Mouse (Mus musculus) Patski (cell line): ENCODE measurements at regions not wholly inside any gene's neighbourhood (a gene's known extent, or its start where the extent isn't known, plus 50 kb on each side); places are given as distances from the start of the nearest gene placed in this dataset.
A peak's percentile ranks its signal among the peaks of the same experiment; 100 is the strongest.
"Not testable (repeated sequence)": the region's sequence is repeated elsewhere in the genome, so short reads cannot be mapped to it uniquely, and the experiment has no call there.

Experiments used
- ATAC-seq: fragments of 100-300 bp; one replicate; pipeline ENCODE4 v1.8.0; 2021
- CTCF ChIA-PET: fragments of 350-600 bp; sonication (Branson Sonifier 250); formaldehyde crosslinking; loops from one replicate; lab custom pipeline; 2022; ENCODE audit warnings: inconsistent platforms; lab: Charles Lee
- POLR2A ChIA-PET: fragments of 350-600 bp; sonication (Branson Sonifier 250); formaldehyde crosslinking; loops from one replicate; lab custom pipeline; 2022; ENCODE audit warnings: antibody characterized with exemption, inconsistent platforms; lab: Charles Lee
- DNase-seq: peaks from one replicate; pipeline ENCODE4 v3.0.0-alpha.2; 2011; ENCODE audit warnings: low read depth, low spot score
- H3K27me3 ChIP-seq: fragments of 371-371 bp; one replicate; pipeline ENCODE4 v1.5.1; 2021
- CTCF ChIP-seq: fragments of 100-300 bp; IDR thresholded peaks from one replicate; pipeline ENCODE4 v1.5.1; 2021
- in situ Hi-C: fragments of 300-500 bp; cut with MboI; formaldehyde crosslinking; loops from 3 replicates; pipeline ENCODE4 v1.11.1; 2018; ENCODE audit warnings: low pct_unique_long_range_greater_than_20kb, mixed read lengths

DNA sequence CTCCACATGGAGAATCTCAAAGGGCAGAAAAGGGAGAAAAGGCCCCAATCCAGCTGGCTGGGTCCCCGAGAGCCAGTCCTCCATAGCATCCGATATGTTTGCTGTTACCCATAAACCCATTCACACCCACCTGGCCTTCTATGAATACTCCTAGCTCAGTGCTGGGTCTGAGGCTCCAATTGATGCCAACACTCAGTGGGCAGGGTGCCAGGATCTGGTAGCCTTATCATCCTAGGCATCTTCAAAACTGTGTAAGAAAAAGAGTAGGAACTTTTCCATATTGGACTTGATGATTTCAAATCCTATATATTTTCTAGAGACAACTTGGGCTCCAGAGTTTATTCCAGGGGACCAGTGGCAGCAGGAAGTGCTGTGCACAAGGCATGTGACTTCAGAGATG lies 462.0 kb upstream of the Arid1b start:
- no peaks in the 10 kb centered on the region for H3K27me3 ChIP-seq
- ATAC-seq: no peak
- no peak for DNase-seq
- TF ChIP-seq CTCF: no peak
- in situ Hi-C loops: no loop called here
- CTCF ChIA-PET: interaction anchor here (1.5 kb wide), 1 partner anchor 77 kb away, joined by 3 read pairs; no protein-coding TSS in a partner anchor
- POLR2A ChIA-PET: no interaction called here

DNA sequence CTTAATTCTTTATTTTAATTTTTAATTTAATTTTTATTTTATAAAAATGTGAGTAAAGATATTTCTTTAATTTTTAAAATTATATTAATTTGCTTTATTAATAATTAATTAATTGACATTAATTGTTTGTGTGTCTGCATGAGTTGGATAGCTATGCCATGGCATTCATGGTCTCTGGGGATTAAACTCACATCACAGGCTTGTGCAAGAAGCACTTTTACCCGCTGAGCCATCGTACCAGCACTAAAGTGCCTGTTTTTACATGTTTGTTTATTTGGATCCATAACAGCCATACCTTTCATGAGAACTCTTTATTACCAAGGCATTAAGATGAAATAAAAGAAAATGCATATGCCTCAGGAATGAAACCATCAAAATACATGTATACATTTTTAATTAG lies 453.7 kb upstream of the Arid1b start:
- TF ChIP-seq CTCF: no peak
- H3K27me3 ChIP-seq: peaks cover 2% of the 10 kb centered on the region
- DNase-seq (no peak), ATAC-seq (no peak)
- ChIA-PET CTCF (no interaction called here), POLR2A (no interaction called here)
- in situ Hi-C loops: no loop called here

DNA sequence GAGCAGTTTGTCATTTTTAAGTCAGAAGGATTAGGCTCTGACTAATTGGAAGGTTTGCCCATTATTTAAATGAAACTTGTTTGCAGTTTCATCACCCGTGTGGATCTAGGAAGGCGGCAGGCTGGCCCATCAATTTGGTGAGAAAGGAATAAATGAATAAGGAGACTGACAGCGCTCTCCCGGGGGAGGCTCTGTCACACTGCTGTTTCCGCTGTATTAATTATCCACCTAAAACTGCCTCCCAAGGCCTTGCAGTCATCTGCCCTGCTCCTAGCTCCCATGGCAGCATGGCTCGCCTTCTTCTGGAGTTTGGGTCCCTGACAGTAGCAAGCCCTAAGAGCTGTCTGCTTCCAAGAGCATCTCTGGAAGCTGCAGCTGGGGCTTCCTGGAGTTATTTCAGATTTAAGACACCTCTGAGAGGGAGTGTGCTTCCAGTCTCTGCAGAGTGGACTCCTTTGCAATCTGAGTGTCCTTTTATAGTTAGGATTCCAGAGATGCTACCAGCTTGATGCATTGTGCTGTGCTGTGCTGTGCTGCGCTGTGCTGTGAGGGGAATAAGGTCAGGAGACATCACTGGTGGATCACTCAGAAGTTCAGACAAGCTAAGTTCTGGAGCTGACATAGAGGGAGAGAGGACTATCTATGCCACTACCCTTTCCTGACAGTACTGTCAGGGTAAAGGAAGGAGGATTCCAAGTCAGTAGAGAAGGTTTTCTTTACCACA lies 452.9 kb upstream of the Arid1b start:
- CTCF ChIA-PET: interaction anchor here (1.0 to 1.2 kb wide), 2 partner anchors 7 to 296 kb away, joined by 3 read pairs; no protein-coding TSS in a partner anchor
- in situ Hi-C loops: no loop called here
- TF ChIP-seq CTCF: no peak
- no peak for DNase-seq
- H3K27me3 ChIP-seq: peaks cover 2% of the 10 kb centered on the region
- POLR2A ChIA-PET: no interaction called here
- no peak for ATAC-seq

DNA sequence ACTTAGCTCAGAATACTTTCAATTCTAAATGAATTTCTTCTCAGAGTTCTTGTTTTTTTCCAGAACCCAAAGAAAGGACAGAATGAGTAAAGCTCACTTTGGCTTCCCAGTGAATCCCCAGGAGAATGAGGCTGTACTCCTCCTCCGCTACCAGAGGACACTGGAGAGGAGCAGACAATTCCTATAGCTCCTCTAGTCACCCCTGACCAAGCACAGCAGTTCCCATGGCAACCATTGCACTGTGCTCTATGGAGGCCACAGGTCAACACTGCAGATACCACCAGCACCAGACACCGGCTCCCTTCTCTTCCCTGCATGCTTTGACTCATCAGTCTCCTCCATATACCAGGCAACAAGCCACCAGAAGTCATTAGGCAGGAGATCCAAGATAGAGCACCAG lies 447.6 kb upstream of the Arid1b start:
- ChIA-PET POLR2A (no interaction called here), CTCF (interaction anchor here (0.8 to 1.1 kb wide), 2 partner anchors 8 to 9 kb away, joined by 3 to 4 read pairs; no protein-coding TSS in a partner anchor)
- no peaks in the 10 kb centered on the region for H3K27me3 ChIP-seq
- DNase-seq (no peak), ATAC-seq (no peak)
- TF ChIP-seq CTCF: no peak
- in situ Hi-C loops: no loop called here

DNA sequence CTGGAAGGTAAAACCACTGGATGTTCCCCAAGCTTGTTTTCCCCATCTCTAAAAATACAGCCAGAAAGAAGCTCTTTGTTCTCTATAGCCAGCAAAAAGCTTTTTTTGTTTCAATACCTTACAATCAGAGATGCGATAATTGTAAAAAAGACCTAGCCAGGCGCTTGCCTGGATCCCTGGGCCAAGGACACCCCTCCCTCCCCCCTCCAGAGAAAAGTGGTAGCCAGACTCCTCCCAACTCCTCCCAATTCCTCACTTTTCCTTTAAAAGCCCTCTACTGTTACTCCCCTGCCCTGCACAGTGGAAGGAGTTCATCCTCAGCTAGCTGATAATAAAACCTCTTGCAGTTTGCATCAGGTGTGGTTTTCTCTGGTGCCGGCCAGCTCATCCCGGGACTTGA lies 441.1 kb upstream of the Arid1b start:
- ATAC-seq, CTCF ChIA-PET, H3K27me3 ChIP-seq, in situ Hi-C loops, POLR2A ChIA-PET, DNase-seq: not testable (repeated sequence)

DNA sequence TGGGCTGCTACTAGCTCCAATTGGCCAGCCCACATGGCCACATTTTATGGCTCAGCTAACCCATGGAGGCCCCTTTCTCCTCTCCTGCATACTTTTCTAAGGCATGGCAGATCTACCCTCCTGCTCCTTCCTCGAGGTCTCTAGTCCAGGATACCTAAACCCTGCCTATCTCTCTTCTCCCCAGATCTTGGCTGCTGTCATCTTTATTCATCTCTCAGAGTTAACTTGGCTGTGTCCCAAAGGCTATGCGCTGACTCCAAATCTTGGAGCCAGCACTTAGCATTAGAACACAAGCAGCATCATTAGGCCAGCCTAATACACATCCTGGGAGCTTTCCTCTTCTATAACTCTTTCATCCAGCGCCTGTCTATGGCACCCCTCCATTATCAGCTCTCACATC lies 430.5 kb upstream of the Arid1b start:
- no peak for TF ChIP-seq CTCF
- DNase-seq: no peak
- no peaks in the 10 kb centered on the region for H3K27me3 ChIP-seq
- CTCF ChIA-PET: interaction anchor here (1.5 kb wide), 1 partner anchor 9 kb away, joined by 3 read pairs; no protein-coding TSS in a partner anchor
- POLR2A ChIA-PET: no interaction called here
- no peak for ATAC-seq
- in situ Hi-C loops: no loop called here

DNA sequence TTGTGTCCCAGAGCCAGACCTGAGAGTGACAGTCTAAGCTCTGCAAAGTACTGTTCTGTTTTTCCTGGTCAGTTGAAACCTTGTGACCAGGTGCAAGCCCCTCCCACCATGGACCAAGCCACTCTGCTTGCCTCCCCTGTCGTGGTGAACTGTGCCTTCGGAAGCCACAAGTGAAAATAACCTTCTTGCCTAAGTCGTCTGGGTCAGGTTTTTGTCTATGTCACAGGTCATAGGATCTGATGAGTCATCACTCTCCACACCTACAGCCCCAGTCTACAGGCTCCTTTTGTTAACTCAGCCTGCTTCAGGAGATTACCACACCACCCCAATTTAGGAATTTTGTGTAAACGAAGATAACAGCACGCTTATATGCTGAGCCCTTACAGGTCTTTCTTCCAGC lies 417.2 kb upstream of the Arid1b start:
- no peak for DNase-seq
- in situ Hi-C loops: no loop called here
- POLR2A ChIA-PET: no interaction called here

DNA sequence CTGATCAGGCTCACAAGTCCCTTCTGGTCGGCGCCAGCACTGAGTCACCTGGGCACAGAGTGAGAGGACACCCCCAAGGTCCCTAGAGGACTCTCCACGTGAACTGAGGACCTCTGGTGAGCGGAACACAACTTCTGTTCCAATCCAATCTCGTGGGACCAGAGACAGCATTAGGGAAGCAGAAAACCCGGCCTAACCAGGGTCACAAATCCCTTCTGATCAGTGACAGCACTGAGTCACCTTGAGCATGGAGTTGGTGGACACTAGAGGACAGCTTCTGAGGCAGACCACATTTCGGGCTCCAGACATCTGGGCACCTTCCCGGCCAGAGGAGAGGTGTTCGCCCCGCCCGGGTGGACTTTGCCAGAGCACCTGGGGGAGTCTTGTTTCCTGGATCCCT lies 412.3 kb upstream of the Arid1b start:
- POLR2A ChIA-PET: no interaction called here
- DNase-seq: no peak
- no peaks in the 10 kb centered on the region for H3K27me3 ChIP-seq
- in situ Hi-C loops: no loop called here
- no peak for TF ChIP-seq CTCF
- CTCF ChIA-PET: no interaction called here
- no peak for ATAC-seq

More for the DNA sequence above, 417.2 kb upstream of the Arid1b start:
- CTCF ChIA-PET: no interaction called here
- no peaks in the 10 kb centered on the region for H3K27me3 ChIP-seq
- TF ChIP-seq CTCF: no peak
- ATAC-seq: no peak

DNA sequence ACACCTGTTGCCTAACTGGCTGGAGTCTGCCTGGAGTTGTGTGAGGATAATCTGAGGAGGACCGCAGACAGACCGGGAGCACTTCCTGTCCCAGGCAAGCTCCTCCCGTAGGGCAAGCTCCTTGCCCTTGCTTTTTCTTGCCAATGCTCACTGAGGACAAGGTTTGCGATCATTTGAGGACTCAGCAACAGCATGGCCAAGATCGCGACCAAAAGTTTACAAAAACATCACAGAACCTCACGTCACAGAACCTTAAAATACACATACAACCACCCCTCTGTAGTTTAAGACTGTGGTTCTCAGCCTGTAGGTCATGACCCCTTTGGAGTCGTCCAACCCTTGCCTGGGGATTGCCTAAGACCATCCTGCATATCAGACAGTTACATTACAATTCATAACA lies 383.7 kb upstream of the Arid1b start:
- H3K27me3 ChIP-seq: no peaks in the 10 kb centered on the region
- no peak for ATAC-seq
- DNase-seq: no peak
- CTCF ChIA-PET: no interaction called here
- TF ChIP-seq CTCF: no peak
- POLR2A ChIA-PET: no interaction called here
- in situ Hi-C loops: no loop called here

DNA sequence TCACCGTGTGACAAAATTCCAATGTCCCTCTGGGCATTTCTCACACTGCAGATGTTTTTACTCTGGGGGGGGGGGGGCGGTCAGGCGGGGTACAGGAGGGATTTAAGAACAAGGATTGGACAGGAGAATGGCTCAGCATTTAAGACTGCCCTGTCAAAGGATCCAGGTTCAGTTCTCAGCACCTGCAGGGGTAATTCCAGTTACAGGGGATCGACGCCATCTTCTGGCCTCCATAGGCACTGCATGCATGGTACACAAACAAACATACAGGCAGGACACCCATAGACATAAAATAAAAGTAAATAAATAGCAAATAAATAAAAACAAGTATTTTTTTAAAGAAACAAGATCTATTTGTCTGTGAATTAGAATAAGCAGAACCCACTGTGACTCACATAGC lies 383.1 kb upstream of the Arid1b start:
- CTCF ChIA-PET: no interaction called here
- in situ Hi-C loops: no loop called here
- TF ChIP-seq CTCF: peak; percentile 57

DNA sequence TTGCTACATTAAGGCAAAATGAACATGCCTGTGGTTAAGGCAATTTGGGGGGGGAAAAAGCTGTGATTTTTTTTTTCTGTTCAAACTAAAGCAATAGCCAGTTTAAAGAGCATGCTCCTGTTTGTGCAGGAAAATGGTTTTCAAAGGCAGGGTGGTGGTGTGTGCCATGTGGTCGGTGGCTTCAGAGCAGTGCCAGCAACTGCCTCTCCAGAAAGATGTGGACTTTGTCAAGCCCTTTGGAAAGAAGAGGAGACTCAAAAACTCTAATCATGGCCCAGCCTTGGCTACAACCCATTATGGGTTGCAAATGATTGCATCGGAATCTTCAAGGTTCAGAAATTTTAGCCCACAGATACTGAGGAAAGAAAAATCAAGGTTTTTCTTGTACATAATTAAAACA lies 382.4 kb upstream of the Arid1b start:
- in situ Hi-C loops: no loop called here
- POLR2A ChIA-PET: no interaction called here
- ATAC-seq: no peak

More for the DNA sequence above, 383.1 kb upstream of the Arid1b start:
- POLR2A ChIA-PET: no interaction called here
- no peaks in the 10 kb centered on the region for H3K27me3 ChIP-seq
- no peak for DNase-seq
- no peak for ATAC-seq

More for the DNA sequence above, 382.4 kb upstream of the Arid1b start:
- no peaks in the 10 kb centered on the region for H3K27me3 ChIP-seq
- CTCF ChIA-PET: no interaction called here
- no peak for DNase-seq
- no peak for TF ChIP-seq CTCF
